Mouse (Mus musculus) right cerebral cortex, adult 2 months (tissue): ENCODE measurements around the gene Gm4201.
"Not testable (repeated sequence)": the region's sequence is repeated elsewhere in the genome, so short reads cannot be mapped to it uniquely, and the experiment has no call there.

ENCODE experiments used
- DNase-seq, 2 experiments: peaks; one replicate each; pipeline ENCODE4 v3.0.0; 2021 to 2022; ENCODE audit warnings: low spot score in 2 of 2

Gm4201 gene

DNA sequence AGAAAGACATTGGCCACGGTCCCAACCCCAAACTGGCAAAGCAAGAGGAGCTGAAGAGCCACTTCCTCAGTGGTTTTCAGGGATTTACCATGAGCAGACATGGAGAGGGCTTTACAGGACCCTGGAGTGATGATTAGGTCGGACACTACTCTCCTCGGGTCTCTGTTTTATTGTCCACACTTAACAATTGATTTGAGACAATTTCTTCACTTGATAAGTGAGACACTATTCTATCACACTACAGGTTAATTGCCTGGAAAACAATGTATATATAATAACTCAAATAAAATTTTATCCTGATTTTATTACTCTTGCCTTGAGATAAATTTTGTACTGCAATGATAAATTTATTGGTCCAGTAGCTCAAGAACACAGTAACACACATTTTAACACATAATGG is at the start of gene Gm4201:
Gene Gm4201 (minus strand): TSS at position 101 of the 400 bp plus-strand sequence.
- DNase-seq: not testable (repeated sequence)

- DNase-seq: not testable (repeated sequence)
These were observed 22.9 kb upstream of the Gm4201 start, which contains the start of gene Gm4565 for GRCm38 (mm10) chr7:22588027-22588426. TSS of gene Gm4565 (minus strand) at chr7:22588127.

DNA sequence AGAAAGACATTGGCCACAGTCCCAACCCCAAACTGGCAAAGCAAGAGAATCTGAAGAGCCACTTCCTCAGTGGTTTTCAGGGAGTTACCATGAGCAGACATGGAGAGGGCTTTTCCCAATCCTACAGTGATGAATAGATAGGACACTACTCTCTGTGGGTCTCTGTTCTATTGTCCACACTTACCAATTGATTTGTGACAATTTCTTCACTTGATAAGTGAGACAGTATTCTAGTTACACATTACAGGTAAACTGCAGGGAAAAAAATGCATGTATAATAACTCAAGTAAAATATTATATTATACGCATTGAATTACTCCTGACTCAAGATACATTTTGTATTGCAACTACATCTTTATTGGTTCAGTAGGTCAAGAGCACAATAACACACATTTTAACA is 30.4 kb downstream of the Gm4201 start, which contains the start of gene Gm8677:
Gene Gm8677 (minus strand): TSS at position 101 of the 400 bp plus-strand sequence.
- DNase-seq: not testable (repeated sequence)

DNA sequence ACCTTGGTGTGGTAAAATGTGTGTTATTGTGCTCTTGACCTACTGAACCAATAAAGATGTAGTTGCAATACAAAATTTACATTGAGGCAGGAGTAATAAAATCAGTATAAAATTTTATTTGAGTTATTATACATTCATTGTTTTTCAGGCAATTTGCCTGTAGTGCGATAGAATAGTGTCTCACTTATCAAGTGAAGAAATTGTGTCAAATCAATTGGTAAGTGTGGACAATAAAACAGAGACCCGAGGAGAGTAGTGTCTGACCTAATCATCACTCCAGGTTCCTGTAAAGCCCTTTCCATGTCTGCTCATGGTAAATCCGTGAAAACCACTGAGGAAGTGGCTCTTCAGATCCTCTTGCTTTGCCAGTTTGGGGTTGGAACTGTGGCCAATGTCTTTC is 42.5 kb downstream of the Gm4201 start, which contains the start of gene Vmn1r152:
Gene Vmn1r152 (plus strand): TSS at position 301 of the 400 bp plus-strand sequence.
- DNase-seq: not testable (repeated sequence)
